Mouse (Mus musculus) bone marrow, adult 2 months (tissue): ENCODE measurements around the gene Mansc1. TPM values are rescaled to one million over a fixed set of nuclear protein-coding genes. Genes with fewer than 3 reads are reported as not detected.

Experiments used
- H3K27ac ChIP-seq: fragments of 200-500 bp; 2 replicates; pipeline ENCODE4 v1.5.1; 2012; ENCODE audit warnings: low read depth, mild to moderate bottlenecking, control low read depth, inconsistent platforms, low read length; ENCODE audit not compliant: control insufficient read depth, poor library complexity, insufficient read depth
- H3K4me1 ChIP-seq: fragments of 200-500 bp; 2 replicates; pipeline ENCODE4 v1.6.1; 2011; ENCODE audit warnings: low read length; ENCODE audit not compliant: control insufficient read depth, insufficient read depth
- H3K4me3 ChIP-seq: fragments of 200-500 bp; replicated peaks from 2 replicates; pipeline ENCODE3; 2011; ENCODE audit warnings: mild to moderate bottlenecking, low read depth, low read length, control low read depth; ENCODE audit not compliant: control insufficient read depth
- CTCF ChIP-seq: fragments of 200-500 bp; IDR thresholded peaks from 2 replicates; pipeline ENCODE4 v1.5.1; 2011; ENCODE audit warnings: low read length, control low read depth; ENCODE audit not compliant: control insufficient read depth, insufficient read depth
- POLR2A ChIP-seq: fragments of 200-500 bp; IDR thresholded peaks from 2 replicates; pipeline ENCODE4 v1.6.1; 2011; ENCODE audit warnings: low read depth, mild to moderate bottlenecking, control low read depth, low read length, borderline replicate concordance; ENCODE audit not compliant: control insufficient read depth
- WGBS: fragments of 180-500 bp; shearing (Covaris S2); methylation state at CpG from one replicate; pipeline ENCODE4 v1.1.7; 2018; 5-methylcytosine and 5-hydroxymethylcytosine counted together
- polyA plus RNA-seq: library from polyadenylated mRNA; stranded (reverse); fragments of >200 nt; gene quantifications from 2 replicates; pipeline ENCODE4 v1.2.4, GENCODE M21; 2011; ENCODE audit warnings: low replicate concordance; ENCODE audit not compliant: missing spikeins, insufficient read depth, insufficient read length

Gene Mansc1
- polyA plus RNA-seq, 1 experiment: not detected

- no peaks in the 10 kb centered on the region for H3K4me1 ChIP-seq
- no peak overlapping the region for H3K4me3 ChIP-seq
- 74% methylated on average over 13 of the region's 13 CpGs for WGBS
- TF ChIP-seq CTCF (no peak), POLR2A (no peak)
- H3K27ac ChIP-seq: no peak overlapping the region
Measured at GRCm38 (mm10) chr6:134611896-134612295, 20.4 kb downstream of the Mansc1 start.

GRCm38 (mm10) chr6:134610380-134610779 lies 21.9 kb downstream of the Mansc1 start:
- 91% methylated on average over 9 of the region's 9 CpGs for WGBS
- Histone ChIP-seq H3K27ac (no peak overlapping the region), H3K4me1 (no peaks in the 10 kb centered on the region), H3K4me3 (no peak overlapping the region)
- TF ChIP-seq CTCF (no peak), POLR2A (no peak)

GRCm38 (mm10) chr6:134606949-134607746 lies 25.1 kb downstream of the Mansc1 start:
- Histone ChIP-seq H3K4me3 (no peak overlapping the region), H3K4me1 (no peaks in the 10 kb centered on the region), H3K27ac (no peak overlapping the region)
- TF ChIP-seq POLR2A (no peak), CTCF (0 out of 2 replicates have a peak, but pooled peaks have one; percentile 12)
- 60% methylated on average over 9 of the region's 9 CpGs for WGBS

GRCm38 (mm10) chr6:134606540-134606939 lies 25.7 kb downstream of the Mansc1 start:
- Histone ChIP-seq H3K27ac (no peak overlapping the region), H3K4me1 (no peaks in the 10 kb centered on the region), H3K4me3 (no peak overlapping the region)
- WGBS: 61% methylated on average over 6 of the region's 6 CpGs
- TF ChIP-seq POLR2A (no peak), CTCF (no peak)

- 74% methylated on average over 3 of the region's 3 CpGs for WGBS
Measured at GRCm38 (mm10) chr6:134605196-134605595, 27.1 kb downstream of the Mansc1 start.

GRCm38 (mm10) chr6:134602371-134603003 lies 29.8 kb downstream of the Mansc1 start:
- TF ChIP-seq POLR2A (no peak), CTCF (no peak)
- Histone ChIP-seq H3K4me3 (no peak overlapping the region), H3K4me1 (no peaks in the 10 kb centered on the region), H3K27ac (no peak overlapping the region)
- 65% methylated on average over 10 of the region's 10 CpGs for WGBS

More at GRCm38 (mm10) chr6:134605196-134605595, 27.1 kb downstream of the Mansc1 start:
- no peak overlapping the region for H3K4me3 ChIP-seq
- no peaks in the 10 kb centered on the region for H3K4me1 ChIP-seq
- no peak overlapping the region for H3K27ac ChIP-seq
- no peak for TF ChIP-seq CTCF
- TF ChIP-seq POLR2A: no peak

- H3K4me1 ChIP-seq: no peaks in the 10 kb centered on the region
- H3K27ac ChIP-seq: no peak overlapping the region
- WGBS: 66% methylated on average over 3 of the region's 3 CpGs
- TF ChIP-seq CTCF (no peak), POLR2A (no peak)
- H3K4me3 ChIP-seq: no peak overlapping the region
Measured at GRCm38 (mm10) chr6:134601766-134602165, 30.5 kb downstream of the Mansc1 start.

GRCm38 (mm10) chr6:134601130-134601529 lies 31.2 kb downstream of the Mansc1 start:
- no peak overlapping the region for H3K4me3 ChIP-seq
- TF ChIP-seq CTCF (no peak), POLR2A (no peak)
- H3K27ac ChIP-seq: no peak overlapping the region
- WGBS: 71% methylated on average over 7 of the region's 7 CpGs
- no peaks in the 10 kb centered on the region for H3K4me1 ChIP-seq

- no peak for TF ChIP-seq CTCF
- no peak for TF ChIP-seq POLR2A
- Histone ChIP-seq H3K27ac (no peak overlapping the region), H3K4me3 (no peak overlapping the region), H3K4me1 (no peaks in the 10 kb centered on the region; the same call in 1 of the 2 replicates)
- WGBS: 79% methylated on average over 1 of the region's 1 CpGs
Measured at GRCm38 (mm10) chr6:134599239-134599638, 33.0 kb downstream of the Mansc1 start.
